Mouse (Mus musculus) neural tube, embryonic 13.5 days (tissue): ENCODE measurements around the gene Nlgn1. TPM values are rescaled to one million over a fixed set of nuclear protein-coding genes. Genes with fewer than 3 reads are reported as not detected.

Experiments used
- ATAC-seq: fragments of 200-750 bp; cut with Nextera tagmentation; 2 replicates; pipeline ENCODE4 v1.8.0; 2017; ENCODE audit warnings: low read depth, mild to moderate bottlenecking, moderate TSS enrichment, moderate library complexity
- H3K27ac ChIP-seq: fragments of 300-500 bp; sonication (generic); replicated peaks from 2 replicates; pipeline ENCODE4 v1.5.1; 2015; ENCODE audit warnings: moderate library complexity, mild to moderate bottlenecking, inconsistent platforms
- H3K27me3 ChIP-seq: fragments of 300-500 bp; sonication (generic); 2 replicates; pipeline ENCODE4 v1.6.1; 2015; ENCODE audit warnings: mild to moderate bottlenecking, inconsistent platforms
- H3K36me3 ChIP-seq: fragments of 300-500 bp; sonication (generic); 2 replicates; pipeline ENCODE4 v1.6.1; 2015; ENCODE audit warnings: mild to moderate bottlenecking, inconsistent platforms
- H3K4me1 ChIP-seq: fragments of 300-500 bp; sonication (generic); replicated peaks from 2 replicates; pipeline ENCODE4 v1.6.1; 2015; ENCODE audit warnings: inconsistent platforms
- H3K4me2 ChIP-seq: fragments of 300-500 bp; sonication (generic); 2 replicates; pipeline ENCODE4 v1.6.1; 2015; ENCODE audit warnings: inconsistent platforms, mild to moderate bottlenecking, moderate library complexity
- H3K4me3 ChIP-seq: fragments of 300-500 bp; sonication (generic); 2 replicates; pipeline ENCODE4 v1.5.1; 2015; ENCODE audit warnings: mild to moderate bottlenecking, inconsistent platforms
- H3K9ac ChIP-seq: fragments of 300-500 bp; sonication (generic); 2 replicates; pipeline ENCODE4 v1.6.1; 2015; ENCODE audit warnings: moderate library complexity, mild to moderate bottlenecking, inconsistent platforms
- H3K9me3 ChIP-seq: fragments of 300-500 bp; sonication (generic); 2 replicates; pipeline ENCODE4 v1.6.1; 2016; ENCODE audit warnings: inconsistent platforms
- WGBS: fragments of 180-500 bp; shearing (Covaris S2); methylation state at CpG from one replicate; pipeline ENCODE4 v1.1.7; 2015; 5-methylcytosine and 5-hydroxymethylcytosine counted together
- polyA plus RNA-seq: library from polyadenylated mRNA; unstranded; fragments of >200 nt; fragmentation: Nextera tagmentation; extraction: Ambion mirVana; gene quantifications from 2 replicates; pipeline ENCODE4 v1.2.1, GENCODE M21; 2015

Gene Nlgn1
- 13.7 and 16.3 TPM in 2 replicates for polyA plus RNA-seq

- H3K36me3 ChIP-seq = no peaks in the 10 kb centered on the region
- H3K4me2 ChIP-seq = peak within 1 kb of the TSS; percentile 88
- H3K4me3 ChIP-seq = peak within 1 kb of the TSS; percentile 75
- peak within 1 kb of the TSS; percentile 88 for H3K27ac ChIP-seq
- H3K9me3 ChIP-seq = no peaks in the 10 kb centered on the region
- no peak; the same call in 1 of the 2 replicates for ATAC-seq
- peak within 1 kb of the TSS; percentile 86 for H3K9ac ChIP-seq
- WGBS = 3% methylated on average over 14 of the region's 14 CpGs
- peaks cover 26% of the 10 kb centered on the region for H3K27me3 ChIP-seq
- H3K4me1 ChIP-seq = peaks cover 20% of the 10 kb centered on the region
Measured at GRCm38 (mm10) chr3:26332400-26333238, at the start of gene Nlgn1. Gene Nlgn1, minus strand, starts transcription at chr3:26332460.

GRCm38 (mm10) chr3:26378272-26378671 lies 46.0 kb upstream of the Nlgn1 start:
- 73% methylated on average over 2 of the region's 2 CpGs for WGBS
- Histone ChIP-seq H3K27me3 (no peaks in the 10 kb centered on the region), H3K9me3 (no peaks in the 10 kb centered on the region), H3K4me2 (no peak overlapping the region), H3K4me1 (no peaks in the 10 kb centered on the region), H3K36me3 (no peaks in the 10 kb centered on the region), H3K4me3 (no peak overlapping the region), H3K27ac (no peak overlapping the region), H3K9ac (no peak overlapping the region)
- no peak for ATAC-seq

GRCm38 (mm10) chr3:26355082-26355481 lies 22.8 kb upstream of the Nlgn1 start:
- Histone ChIP-seq H3K27me3 (no peaks in the 10 kb centered on the region), H3K4me1 (no peaks in the 10 kb centered on the region), H3K9me3 (no peaks in the 10 kb centered on the region), H3K9ac (no peak overlapping the region), H3K36me3 (no peaks in the 10 kb centered on the region), H3K27ac (no peak overlapping the region), H3K4me2 (no peak overlapping the region), H3K4me3 (no peak overlapping the region)
- ATAC-seq = no peak
- WGBS = 80% methylated on average over 5 of the region's 5 CpGs

GRCm38 (mm10) chr3:26354483-26355030 lies 22.3 kb upstream of the Nlgn1 start:
- ATAC-seq = no peak
- H3K9ac ChIP-seq = no peak overlapping the region
- H3K27ac ChIP-seq = no peak overlapping the region
- H3K9me3 ChIP-seq = no peaks in the 10 kb centered on the region
- WGBS = 70% methylated on average over 5 of the region's 5 CpGs
- no peaks in the 10 kb centered on the region for H3K36me3 ChIP-seq
- no peak overlapping the region for H3K4me2 ChIP-seq
- H3K27me3 ChIP-seq = no peaks in the 10 kb centered on the region
- no peaks in the 10 kb centered on the region for H3K4me1 ChIP-seq
- no peak overlapping the region for H3K4me3 ChIP-seq

GRCm38 (mm10) chr3:26337495-26337894 lies 5.2 kb upstream of the Nlgn1 start:
- peaks cover 18% of the 10 kb centered on the region for H3K27me3 ChIP-seq
- H3K4me1 ChIP-seq = peaks cover 5% of the 10 kb centered on the region
- H3K27ac ChIP-seq = no peak overlapping the region
- H3K9me3 ChIP-seq = no peaks in the 10 kb centered on the region
- no peak overlapping the region for H3K4me3 ChIP-seq
- WGBS = 73% methylated on average over 2 of the region's 2 CpGs
- no peak for ATAC-seq
- H3K4me2 ChIP-seq = no peak overlapping the region
- no peaks in the 10 kb centered on the region for H3K36me3 ChIP-seq
- no peak overlapping the region for H3K9ac ChIP-seq

- H3K4me2 ChIP-seq = peak overlapping the region; percentile 88
- no peaks in the 10 kb centered on the region for H3K36me3 ChIP-seq
- H3K4me1 ChIP-seq = peaks cover 20% of the 10 kb centered on the region
- WGBS = under 1% methylated on average over 41 of the region's 41 CpGs
- H3K4me3 ChIP-seq = peak overlapping the region; percentile 75
- H3K9me3 ChIP-seq = no peaks in the 10 kb centered on the region
- peaks cover 26% of the 10 kb centered on the region for H3K27me3 ChIP-seq
- peak overlapping the region; percentile 65 for H3K9ac ChIP-seq
- no peak overlapping the region; the same call in 1 of the 2 replicates for H3K27ac ChIP-seq
- ATAC-seq = peak; percentile 78
Measured at GRCm38 (mm10) chr3:26333239-26333811, 1.1 kb upstream of the Nlgn1 start.

GRCm38 (mm10) chr3:26331177-26332061 lies 841 bp downstream of the Nlgn1 start:
- Histone ChIP-seq H3K9ac (peak overlapping the region; percentile 86), H3K4me1 (peaks cover 20% of the 10 kb centered on the region), H3K27ac (peak overlapping the region; percentile 88), H3K36me3 (no peaks in the 10 kb centered on the region), H3K4me3 (peak overlapping the region; percentile 75), H3K4me2 (peak overlapping the region; percentile 88), H3K9me3 (no peaks in the 10 kb centered on the region), H3K27me3 (peaks cover 26% of the 10 kb centered on the region)
- peak; percentile 84 for ATAC-seq
- WGBS = under 1% methylated on average over 60 of the region's 60 CpGs

GRCm38 (mm10) chr3:26330863-26331176 lies 1.4 kb downstream of the Nlgn1 start:
- Histone ChIP-seq H3K9ac (peak overlapping the region; percentile 86), H3K9me3 (no peaks in the 10 kb centered on the region), H3K27me3 (peaks cover 26% of the 10 kb centered on the region), H3K36me3 (no peaks in the 10 kb centered on the region), H3K4me3 (peak overlapping the region; percentile 75), H3K4me1 (peaks cover 20% of the 10 kb centered on the region), H3K27ac (peak overlapping the region; percentile 88), H3K4me2 (peak overlapping the region; percentile 88)
- ATAC-seq = no peak
- 3% methylated on average over 9 of the region's 9 CpGs for WGBS

- WGBS = 60% methylated on average over 4 of the region's 4 CpGs
- Histone ChIP-seq H3K27me3 (peaks cover 21% of the 10 kb centered on the region), H3K27ac (no peak overlapping the region), H3K9ac (peak overlapping the region; percentile 43; the same call in 1 of the 2 replicates), H3K4me1 (peaks cover 20% of the 10 kb centered on the region), H3K4me2 (peak overlapping the region; percentile 88), H3K36me3 (no peaks in the 10 kb centered on the region), H3K9me3 (no peaks in the 10 kb centered on the region), H3K4me3 (peak overlapping the region; percentile 29)
- no peak for ATAC-seq
Measured at GRCm38 (mm10) chr3:26330019-26330418, 2.2 kb downstream of the Nlgn1 start.

- Histone ChIP-seq H3K9me3 (no peaks in the 10 kb centered on the region), H3K27ac (no peak overlapping the region), H3K4me1 (0 out of 2 replicates have a peak, but pooled peaks cover under 1% of the 10 kb centered on the region), H3K4me2 (no peak overlapping the region), H3K4me3 (no peak overlapping the region), H3K27me3 (no peaks in the 10 kb centered on the region), H3K36me3 (no peaks in the 10 kb centered on the region), H3K9ac (no peak overlapping the region)
- no peak for ATAC-seq
- WGBS = 48% methylated on average over 1 of the region's 1 CpGs
Measured at GRCm38 (mm10) chr3:26324510-26324909, 7.8 kb downstream of the Nlgn1 start.

- Histone ChIP-seq H3K27me3 (no peaks in the 10 kb centered on the region), H3K4me3 (no peak overlapping the region), H3K36me3 (no peaks in the 10 kb centered on the region), H3K27ac (no peak overlapping the region), H3K4me2 (no peak overlapping the region), H3K9ac (no peak overlapping the region), H3K9me3 (no peaks in the 10 kb centered on the region), H3K4me1 (no peaks in the 10 kb centered on the region)
- WGBS = 71% methylated on average over 2 of the region's 2 CpGs
- ATAC-seq = no peak
Measured at GRCm38 (mm10) chr3:26317397-26317796, 14.9 kb downstream of the Nlgn1 start.
